Mouse (Mus musculus): ENCODE data around the gene Ankrd65.

DNA sequence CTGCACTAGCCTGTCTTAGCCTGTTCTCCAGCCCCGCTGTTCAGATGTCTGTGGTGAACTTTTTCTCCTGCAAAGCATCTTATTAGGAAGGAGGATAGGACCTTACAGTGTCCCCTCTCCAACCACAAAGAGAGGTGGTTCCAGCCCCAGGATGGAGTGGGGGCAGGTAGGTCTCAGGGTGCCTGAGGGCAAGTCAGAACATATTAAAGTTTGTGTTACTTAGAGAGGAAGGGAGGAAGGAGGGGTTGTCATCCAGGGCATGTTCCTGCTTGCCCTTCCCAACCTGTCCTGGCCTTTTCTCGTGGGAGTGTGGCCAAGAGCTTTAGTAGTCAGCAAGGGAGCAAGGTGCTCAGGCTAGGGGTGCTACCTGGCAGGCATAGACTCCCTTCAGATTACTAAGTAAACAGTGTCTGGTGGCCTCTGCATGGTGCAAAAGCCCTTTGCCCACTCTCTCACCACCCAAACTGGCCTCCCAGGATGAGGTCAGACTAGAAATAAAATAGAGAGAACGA is 467 bp downstream of the Ankrd65 start:
- no peak for TF ChIP-seq CTCF (IDR thresholded peaks at IDR 0.05; ENCODE audit: low read depth)
- TF ChIP-seq EP300 (IDR thresholded peaks at IDR 0.05; ENCODE audit: low read depth), result no peak
